Mouse (Mus musculus) thymus, postnatal 0 days (tissue): Measurements from ENCODE around the gene Klhl8. TPM values are rescaled to one million over a fixed set of nuclear protein-coding genes. Genes with fewer than 3 reads are reported as not detected.
A peak's percentile ranks its signal among the peaks of the same experiment; 100 is the strongest.

Experiments
- DNase-seq: peaks from one replicate; pipeline ENCODE4 v3.0.0-alpha.2; 2015; ENCODE audit warnings: low spot score
- polyA plus RNA-seq: library from polyadenylated mRNA; unstranded; fragments of >200 nt; fragmentation: Nextera tagmentation; extraction: Ambion mirVana; gene quantifications from 2 replicates; pipeline ENCODE4 v1.2.1, GENCODE M21; 2015

The Klhl8 gene
- polyA plus RNA-seq, 1 experiment from 2014 or later, result 9.3 TPM

DNA sequence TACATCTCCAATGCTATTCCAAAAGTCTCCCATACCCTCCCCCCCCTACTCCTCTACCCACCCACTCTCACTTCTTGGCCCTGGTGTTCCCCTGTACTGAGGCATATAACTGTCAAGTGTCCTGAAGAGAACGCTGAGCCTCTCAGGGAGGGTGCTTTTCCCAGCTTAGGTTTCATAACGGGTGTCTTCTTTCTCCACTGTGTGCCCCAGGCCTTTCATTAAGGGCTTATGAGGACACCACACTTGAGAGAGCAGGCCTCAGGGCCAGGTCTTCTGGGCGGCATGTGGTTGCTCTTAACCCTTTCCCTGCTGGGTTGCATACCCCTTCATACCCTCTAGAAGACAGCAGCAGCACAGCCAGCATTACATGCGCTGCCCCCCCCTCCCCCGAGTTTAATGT lies 64.5 kb downstream of the Klhl8 start:
- no peak for DNase-seq

DNA sequence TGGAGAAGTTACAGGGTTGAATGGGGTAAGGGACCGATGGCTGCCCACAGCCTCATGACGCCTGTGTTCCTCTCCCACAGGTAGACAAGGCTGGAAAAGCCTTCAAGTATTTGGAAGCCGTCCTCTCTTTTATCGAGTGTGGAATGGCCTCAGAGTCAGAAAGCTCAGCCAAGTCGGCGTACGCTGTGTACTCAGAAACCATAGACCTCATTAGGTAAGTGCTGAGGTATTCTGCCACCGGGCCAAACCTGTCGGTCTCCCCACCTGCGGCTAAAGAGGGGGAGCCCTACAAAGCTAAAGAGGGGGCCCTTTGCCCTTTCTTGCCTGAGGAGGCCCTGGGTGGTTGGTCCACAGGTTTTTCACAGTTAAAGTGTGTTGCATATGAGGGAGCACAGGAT lies 64.9 kb downstream of the Klhl8 start:
- no peak for DNase-seq

DNA sequence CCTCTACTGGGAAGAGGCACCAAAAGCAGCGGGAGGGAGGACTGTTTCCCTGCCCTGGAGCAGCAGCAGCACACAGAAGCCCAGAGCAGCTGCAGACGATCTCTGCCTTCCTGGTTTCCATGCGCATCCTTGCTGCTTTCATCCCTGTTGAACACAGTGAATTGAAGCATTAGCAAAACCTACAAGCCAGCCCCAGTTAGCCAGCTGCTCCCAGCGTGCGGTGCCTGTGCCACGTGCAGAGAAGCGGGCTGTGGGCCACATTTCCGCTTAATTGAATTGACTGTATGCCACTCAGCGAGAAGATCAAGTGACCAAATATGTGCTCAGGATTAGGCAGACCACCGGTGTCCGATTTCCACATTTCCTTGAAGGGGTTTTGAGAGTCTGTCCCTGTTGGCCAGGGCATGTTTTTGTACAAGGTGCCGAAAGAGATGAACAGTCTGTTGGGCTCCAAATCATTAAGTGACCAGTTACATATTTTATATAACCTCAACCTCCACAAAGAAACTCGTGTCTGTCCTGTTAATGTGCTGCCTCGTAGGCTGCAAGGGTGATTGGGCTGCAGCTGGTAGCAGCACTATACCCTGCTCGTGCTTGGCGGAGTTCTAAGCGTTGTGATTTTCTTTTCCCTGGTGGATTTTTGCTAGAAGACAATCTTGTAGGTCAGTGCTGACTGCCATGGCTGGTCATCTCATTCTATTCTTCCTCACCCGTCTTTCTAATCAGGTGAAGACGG lies 65.5 kb downstream of the Klhl8 start:
- no peak for DNase-seq

DNA sequence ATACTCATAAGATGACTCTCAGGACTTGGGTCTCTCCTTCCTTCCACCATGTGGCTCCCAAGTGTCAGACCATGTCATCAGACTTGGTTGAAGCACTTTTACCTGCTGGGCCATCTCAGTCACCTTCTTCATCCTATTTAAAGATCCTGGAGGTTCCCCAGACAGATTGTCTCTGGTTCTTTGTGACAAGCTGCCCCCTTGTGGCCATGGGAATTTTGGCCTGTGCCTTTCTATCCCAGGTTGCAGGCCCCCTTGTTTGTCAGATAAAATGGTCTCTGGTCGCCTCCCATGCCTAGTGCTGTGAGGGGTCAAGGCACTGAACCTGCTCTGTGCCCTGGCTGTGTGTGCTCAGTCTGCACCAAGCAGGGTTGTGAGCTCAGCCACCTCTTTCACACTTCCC lies 67.1 kb downstream of the Klhl8 start:
- peak; percentile 55 for DNase-seq

DNA sequence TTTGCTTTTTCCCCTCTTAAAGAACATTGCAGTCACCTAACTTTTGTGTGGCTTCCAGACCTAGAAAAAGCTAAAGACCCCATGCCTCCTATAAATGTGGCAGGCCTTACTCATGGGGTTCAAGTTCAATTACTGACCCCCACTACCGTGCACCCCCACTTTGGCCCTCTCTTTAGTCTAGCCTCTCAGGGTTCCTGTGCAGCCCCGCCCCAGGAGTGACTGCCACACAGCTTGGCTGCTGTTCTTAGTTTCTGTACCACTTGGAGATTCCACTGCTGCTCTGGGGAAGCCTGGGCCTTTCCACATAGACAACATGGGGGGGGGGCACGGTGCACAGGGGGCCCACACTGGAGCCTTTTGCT lies 71.8 kb downstream of the Klhl8 start:
- no peak for DNase-seq

DNA sequence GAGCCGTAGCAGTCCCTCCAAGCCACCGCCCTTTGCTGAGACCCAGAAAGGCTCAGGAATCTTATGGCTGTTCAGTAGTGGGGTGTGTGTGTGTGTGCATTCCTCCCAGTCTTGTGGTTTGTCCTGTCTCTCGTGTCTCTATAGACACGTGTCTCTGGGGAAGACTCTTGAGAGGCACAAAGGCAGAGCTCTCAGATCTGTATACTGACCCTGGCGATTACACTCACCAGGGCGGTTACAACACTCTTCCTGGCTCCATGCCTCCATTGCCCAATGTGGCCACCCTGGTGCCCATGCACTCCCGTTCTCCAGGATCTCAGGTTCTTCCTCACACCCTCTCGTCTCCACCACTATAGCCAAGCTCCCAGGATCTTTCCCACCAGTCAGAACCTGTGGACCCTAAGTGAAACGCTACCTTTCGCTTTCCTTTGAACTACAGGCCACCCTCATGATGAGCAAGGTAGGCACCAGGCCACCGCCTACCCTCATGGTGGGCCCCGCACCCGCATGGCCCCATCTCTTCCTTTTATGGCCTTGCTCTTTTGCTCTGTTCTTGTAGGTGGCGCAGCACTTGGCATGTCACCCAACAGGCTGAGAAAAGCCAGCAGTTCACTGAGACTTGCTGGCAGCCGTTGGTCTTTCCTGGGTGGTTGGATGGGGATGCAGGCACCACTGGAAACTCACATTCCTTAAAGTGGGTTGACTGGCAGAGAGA lies 72.4 kb downstream of the Klhl8 start:
- no peak for DNase-seq

DNA sequence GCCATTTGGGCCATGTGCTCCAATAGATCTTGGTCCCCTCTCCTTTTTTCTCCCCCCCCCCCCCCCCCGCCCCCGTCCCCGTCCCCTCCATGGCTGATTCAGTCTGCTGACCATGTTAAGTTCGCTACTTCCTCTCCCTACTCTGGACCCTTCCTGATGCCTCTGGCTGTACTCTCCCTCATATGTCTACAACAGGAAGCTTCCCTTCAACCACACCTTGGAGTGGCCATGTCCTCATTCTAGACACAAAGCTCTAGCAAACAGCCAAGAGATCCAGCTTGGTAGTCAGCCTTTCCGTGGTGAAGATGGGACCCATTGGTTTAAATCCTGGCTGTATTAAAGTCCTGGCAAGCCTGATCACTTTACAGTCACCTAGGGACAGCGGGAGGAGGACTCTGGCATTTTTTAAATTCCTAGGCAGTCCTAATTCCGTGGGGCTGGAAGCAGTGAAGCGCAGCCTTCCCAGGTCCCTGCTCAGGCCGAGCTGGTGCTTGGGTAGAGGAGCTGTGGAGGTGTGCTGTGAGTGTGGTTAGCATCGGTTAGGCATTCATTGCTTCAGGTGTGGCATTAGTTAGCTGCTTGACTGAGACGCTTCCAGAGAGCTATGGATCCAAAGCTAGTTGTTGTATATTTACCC lies 74.8 kb downstream of the Klhl8 start:
- DNase-seq, result no peak

DNA sequence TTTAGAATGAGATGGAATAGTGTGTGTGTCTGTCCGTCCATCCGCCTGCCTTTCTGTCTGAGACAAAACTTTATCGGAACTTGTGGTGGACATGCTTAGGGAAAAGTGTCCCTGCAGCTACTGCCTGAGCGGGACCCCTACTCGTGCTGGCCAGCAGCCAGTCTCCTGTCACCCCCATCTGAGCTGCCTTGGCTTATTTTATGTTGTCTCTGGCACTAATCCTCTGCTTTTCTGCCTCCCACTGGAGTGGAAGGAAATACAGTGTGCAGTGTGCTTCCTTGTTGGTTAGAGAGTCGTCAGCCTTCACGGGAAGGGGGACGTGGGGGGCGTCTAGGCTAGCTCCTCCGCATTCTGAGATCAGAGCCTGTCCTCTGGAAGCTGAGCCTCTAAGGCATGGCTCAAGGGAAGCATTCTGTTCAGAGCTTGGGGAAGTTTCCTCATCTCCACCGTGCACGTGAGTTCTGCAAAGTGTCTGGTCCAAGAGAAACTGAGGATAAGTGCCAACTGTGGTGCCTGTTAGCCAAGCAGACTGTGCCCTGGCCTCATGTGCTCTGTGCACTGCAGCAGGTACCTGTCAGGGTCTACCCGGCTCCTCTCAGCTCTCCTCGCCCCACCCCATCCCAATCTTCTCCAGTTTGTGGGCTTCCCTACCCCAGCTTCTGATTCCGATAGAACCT lies 75.5 kb downstream of the Klhl8 start:
- no peak for DNase-seq

DNA sequence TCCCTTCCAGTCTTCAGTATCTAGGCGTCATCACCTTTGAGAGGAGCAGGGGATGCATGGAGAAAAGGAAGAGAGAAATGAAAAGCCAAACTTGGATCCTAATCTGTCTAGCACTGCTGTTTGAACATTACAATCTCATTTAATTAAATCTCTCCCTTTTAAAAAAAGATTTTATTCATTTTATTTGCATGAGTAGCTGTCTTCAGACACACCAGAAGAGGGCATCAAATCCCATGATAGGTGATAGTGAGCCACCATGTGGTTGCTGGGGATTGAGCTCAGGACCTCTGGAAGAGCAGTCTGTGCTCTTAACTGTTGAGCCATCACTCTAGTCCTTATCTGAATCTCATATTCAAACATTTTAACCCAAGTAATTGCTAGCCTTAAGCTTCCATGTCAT lies 80.2 kb downstream of the Klhl8 start:
- no peak for DNase-seq

DNA sequence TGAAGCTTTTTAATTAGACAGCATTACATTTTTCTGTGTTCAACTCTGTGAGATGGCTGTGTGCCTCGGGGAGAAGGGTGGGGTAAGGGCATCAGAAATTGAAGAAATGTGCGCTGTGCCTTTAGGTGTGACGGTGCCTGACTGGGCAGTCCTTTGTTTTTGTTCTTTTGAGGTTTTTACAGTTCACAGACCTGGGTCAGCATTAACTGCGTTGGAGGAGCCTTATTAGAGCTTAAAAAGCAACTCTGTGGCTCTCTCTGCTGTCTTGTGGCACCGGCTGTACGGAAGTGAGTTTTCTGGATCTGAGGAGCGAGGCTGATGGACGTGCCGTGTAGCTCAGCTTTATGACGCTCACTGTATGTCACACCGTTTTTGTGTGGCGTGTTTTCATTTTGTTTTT lies 81.9 kb downstream of the Klhl8 start:
- DNase-seq, result no peak

DNA sequence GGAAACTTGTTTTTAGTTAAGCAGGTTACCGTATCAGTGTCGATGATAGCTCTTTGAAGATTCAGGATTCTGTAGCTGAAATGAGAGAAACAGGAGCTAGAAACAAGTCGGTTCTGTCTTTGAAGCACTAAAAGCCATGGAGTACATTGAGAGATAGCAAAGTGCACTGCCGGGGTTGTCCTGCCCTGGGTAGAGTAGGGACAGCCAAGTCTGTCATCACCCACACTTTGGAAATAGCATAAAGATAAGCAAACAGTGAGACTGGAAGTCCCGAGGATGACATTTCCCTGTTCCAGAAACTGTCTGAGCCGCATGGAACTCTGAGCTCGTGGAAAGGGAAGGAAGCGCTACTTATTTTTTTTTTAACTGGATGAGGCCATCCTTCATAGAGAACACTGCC lies 82.3 kb downstream of the Klhl8 start:
- DNase-seq, result no peak

DNA sequence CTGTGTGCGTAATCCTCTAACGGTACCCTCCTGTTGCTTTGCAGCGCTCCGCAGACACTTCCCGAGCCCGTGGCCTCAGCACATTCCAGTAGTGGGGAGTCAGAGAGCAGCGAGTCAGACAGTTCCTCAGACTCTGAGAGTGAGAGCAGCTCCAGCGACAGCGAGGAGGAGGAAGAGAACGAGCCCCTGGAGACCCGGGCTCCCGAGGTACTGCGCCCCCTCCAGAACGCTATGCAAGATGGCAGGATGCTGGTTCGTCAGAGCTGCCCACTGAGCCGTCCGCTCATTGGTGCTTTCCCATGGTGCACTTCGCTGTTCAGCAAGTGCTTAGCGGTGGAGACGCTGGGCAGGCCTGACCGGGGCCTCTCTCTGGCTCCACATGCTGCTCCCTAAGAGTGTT lies 82.8 kb downstream of the Klhl8 start:
- DNase-seq, result no peak

DNA sequence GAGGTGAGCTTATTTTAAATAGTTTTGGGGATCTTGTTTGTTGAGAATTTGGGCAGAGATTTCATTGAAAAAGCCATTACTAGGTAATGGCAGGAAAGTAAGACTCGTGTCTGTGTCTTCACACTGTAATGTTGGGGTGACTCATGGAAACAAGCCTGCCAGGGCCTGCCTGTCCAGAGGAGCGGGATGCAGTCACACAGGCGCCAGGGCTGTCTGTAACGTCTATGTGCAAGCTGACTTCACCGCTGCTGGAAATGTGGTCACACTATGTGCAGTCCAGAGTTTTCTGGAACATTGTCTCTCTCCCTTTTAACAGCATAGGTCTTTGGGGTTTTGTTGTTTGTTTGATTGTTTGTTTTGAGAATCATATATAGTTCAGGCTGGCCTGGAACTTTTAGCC lies 88.1 kb downstream of the Klhl8 start:
- DNase-seq, result no peak

DNA sequence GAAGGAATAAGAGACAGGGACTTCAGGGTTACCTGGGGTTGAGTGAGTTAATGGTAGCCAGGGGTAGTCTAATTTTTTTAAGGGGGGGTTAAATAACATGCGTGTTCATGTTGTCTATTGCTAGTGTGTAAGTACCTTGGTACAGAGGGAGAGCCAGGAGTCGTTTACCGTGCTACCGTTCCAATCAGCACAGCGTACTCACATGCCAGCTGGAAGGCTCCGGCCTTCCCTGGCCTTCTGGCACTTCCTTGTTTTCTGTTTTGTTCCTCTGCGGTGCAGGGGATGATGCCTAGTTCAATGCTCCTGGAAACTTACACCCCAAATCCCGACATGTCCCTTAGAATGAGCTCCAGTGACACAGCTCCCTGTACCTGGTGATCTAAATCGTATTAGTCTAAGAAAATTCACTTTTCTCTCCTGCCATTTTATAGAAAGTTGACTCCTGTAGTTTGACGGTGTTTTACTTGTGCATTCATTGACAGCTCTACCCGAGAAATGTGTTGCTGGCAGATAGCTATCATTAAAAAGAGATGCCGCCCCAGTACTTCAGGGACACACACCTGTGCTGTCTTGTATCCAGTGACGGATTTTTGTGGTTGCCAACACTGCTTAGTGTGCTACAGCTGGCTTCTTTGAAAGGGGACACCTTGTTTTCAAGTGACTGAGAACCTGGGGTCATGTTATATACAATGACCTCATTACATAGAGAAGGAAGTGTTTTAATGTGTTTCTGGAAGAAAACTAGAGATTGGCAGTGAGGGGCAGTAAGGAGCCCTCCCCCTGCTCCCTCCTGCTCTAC lies 89.4 kb downstream of the Klhl8 start:
- DNase-seq, result peak; percentile 88

DNA sequence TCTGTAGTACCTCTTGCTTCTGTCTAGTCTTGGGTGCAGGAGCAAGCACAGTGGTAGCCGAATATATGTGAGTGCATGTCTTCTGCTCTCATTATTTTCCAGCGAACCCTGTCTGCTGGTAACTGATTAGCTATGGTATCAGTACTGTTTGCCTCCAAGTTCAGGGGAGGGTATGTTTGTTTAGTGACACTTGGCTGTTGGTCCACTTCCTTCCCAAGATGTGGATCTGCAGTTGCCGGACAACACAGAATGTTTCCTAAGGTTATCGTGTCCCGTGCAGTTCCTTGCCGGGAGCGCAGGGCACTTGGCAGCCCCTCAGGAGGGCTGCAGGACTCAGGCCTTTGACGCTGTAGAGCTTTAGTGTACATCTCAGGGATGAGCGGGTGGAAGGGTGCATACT lies 90.0 kb downstream of the Klhl8 start:
- no peak for DNase-seq

DNA sequence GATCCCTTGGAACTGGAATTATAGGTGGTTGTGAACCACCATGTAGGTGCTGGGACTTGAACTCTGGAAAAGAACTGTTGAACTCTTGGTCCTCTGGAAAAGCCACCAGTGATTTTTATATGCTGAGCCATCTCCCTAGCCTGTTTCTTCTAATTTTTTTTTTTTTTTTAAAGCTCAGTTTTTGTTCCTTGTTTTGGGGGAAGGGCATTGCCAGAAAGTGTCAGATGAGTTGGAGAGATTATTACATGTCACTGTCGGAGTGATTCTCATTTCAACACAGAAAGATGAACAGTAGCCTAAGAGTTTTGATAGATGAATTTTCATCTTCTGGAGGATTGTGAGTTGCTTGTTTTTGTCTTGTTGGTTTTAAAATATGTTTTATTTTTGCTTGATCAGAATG lies 91.4 kb downstream of the Klhl8 start:
- DNase-seq, result no peak

DNA sequence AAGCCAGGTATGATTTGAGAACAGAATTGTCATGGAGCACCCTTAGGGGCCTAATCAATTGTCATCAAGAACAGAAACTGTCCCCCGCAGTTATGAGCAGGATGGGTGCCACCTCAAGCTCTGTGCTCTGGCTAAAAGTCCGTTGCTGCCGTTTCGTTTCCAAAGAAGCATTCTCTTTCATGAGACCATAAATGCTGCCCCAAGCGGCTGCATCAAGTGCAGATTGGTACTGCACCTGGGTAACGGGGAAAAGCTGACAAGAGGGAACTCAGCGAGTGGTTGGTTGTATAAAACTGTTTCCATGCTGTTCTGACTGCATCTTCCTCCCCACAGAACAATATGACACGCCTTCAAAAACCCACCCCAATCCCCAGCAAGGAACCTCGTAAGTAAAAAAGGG lies 92.5 kb downstream of the Klhl8 start:
- DNase-seq, result no peak

DNA sequence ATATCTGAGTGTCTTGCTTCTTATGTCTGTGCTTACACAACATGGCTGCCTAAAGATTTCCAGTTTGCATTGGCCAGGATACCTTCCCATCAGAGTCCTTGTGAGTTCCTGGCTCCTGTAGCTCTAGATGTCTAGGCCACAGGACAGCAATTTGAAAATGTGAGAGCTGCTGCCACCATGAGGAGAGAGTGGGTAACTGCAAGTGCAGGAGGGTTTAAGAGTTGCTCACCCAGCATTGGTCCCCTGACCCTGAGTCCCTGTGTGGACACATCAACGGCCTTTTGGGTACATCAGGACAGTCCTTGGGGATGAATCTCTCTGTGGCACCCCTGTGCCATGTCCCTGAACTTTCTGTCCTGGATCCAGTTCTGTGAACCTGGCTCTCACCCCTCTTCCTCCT lies 93.3 kb downstream of the Klhl8 start:
- DNase-seq, result peak; percentile 80

DNA sequence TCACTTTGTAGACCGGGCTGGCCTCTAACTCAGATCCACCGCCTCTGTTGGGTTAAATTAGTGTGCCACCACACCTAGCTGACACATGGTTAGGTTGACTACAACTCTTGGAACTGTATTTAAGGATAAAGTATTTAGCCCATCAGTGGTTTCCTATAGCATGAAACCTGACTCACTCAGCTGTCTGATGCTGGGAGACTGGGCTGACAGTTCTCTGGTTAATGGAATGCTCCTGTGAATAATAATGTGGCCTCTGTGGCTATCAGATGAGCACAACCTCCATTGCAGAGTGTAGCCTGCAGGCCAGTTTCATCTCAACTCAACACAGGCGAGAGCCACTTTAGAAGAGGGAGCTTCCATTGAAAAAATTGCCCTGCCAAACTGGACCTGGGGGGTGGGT lies 94.3 kb downstream of the Klhl8 start:
- DNase-seq, result no peak

DNA sequence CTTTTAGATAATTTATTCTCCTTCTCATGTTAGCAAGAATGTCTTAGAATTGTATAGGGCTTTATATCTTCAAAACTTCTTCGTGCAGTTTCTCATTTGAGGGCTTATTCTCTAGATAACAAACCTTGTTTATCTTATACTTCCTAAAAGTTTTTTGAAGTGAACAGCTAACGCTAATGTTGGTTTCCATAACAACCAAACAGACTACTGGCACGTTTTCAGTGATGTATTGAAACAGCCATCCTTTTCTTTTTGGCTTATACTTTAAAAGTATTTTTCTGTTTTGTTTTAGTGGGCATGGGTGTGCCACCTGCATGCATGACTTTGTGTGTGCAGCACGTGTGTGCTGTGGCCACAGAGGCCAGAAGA lies 95.8 kb downstream of the Klhl8 start:
- no peak for DNase-seq

DNA sequence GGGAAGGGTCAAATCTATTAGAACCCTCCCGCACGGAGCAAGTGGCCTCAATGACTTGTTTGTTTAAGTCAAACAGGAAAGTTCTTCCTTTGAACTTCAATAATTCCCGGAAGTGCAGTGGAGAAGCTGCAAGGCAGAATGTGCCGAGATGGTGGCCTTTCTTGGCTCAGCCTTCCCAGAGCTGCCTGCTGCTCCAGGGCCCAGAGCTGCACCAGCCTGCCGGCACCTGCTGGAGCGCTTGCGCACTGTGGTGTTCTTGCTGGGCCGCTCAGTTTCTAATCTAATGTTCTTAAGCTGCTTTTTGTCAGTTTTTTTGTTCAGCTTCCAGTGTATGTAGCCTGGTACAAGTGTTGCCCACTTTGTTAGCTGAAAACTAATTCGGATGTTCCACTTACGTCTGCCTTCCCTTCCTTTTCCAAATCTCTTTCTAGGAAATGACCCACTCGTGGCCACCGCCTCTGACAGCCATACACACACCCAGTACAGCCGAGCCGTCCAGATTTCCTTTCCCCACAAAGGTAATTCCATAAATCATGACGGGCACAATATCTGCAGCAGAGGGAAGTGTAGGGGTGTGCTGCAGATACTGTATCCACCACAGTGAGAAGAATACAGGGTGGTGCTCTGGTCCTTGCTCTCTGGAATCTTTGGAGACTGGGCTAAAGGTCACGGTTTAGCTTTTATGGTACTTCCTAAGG lies 96.4 kb downstream of the Klhl8 start:
- DNase-seq, result no peak
